Mouse (Mus musculus) myocyte (in vitro differentiated cells): ENCODE results near the gene Pigb. TPM values are rescaled to one million over a fixed set of nuclear protein-coding genes. Genes with fewer than 3 reads are reported as not detected.

ENCODE experiments used
- H3K27me3 ChIP-seq: one replicate; pipeline ENCODE4 v1.6.1; 2011; ENCODE audit not compliant: control insufficient read depth, insufficient read depth, insufficient read length
- H3K36me3 ChIP-seq: one replicate; pipeline ENCODE4 v1.6.1; 2011; ENCODE audit not compliant: control insufficient read depth, insufficient read depth
- H3K4me2 ChIP-seq: one replicate; pipeline ENCODE4 v1.6.1; 2011; ENCODE audit warnings: low read depth, control low read depth
- H3K4me3 ChIP-seq: one replicate; pipeline ENCODE4 v1.5.1; 2011; ENCODE audit warnings: mild to moderate bottlenecking, control low read depth, moderate library complexity
- H3K79me2 ChIP-seq: one replicate; pipeline ENCODE4 v1.6.1; 2011; ENCODE audit not compliant: control insufficient read depth, insufficient read depth
- H3ac ChIP-seq: one replicate; pipeline ENCODE4 v1.6.1; 2011; ENCODE audit not compliant: control insufficient read depth, insufficient read length
- CEBPB ChIP-seq: IDR thresholded peaks from 2 replicates; pipeline ENCODE4 v1.6.1; 2011; ENCODE audit warnings: mild to moderate bottlenecking, moderate library complexity; ENCODE audit not compliant: poor library complexity, insufficient read depth, severe bottlenecking
- E2F4 ChIP-seq: IDR thresholded peaks from one replicate; pipeline ENCODE4 v1.6.1; 2011; ENCODE audit warnings: mild to moderate bottlenecking, control low read depth, moderate library complexity; ENCODE audit not compliant: insufficient read depth
- MAX ChIP-seq: IDR thresholded peaks from one replicate; pipeline ENCODE4 v1.6.1; 2011; ENCODE audit warnings: low read depth, mild to moderate bottlenecking, control low read depth
- MYOD1 ChIP-seq, 3 experiments: IDR thresholded peaks; one replicate each; pipeline ENCODE4 v1.6.1; 2011; ENCODE audit warnings: control low read depth in 2 of 3, low read depth in 2 of 3, mild to moderate bottlenecking in 2 of 3, moderate library complexity in 1 of 3; ENCODE audit not compliant: insufficient read length in 2 of 3, control insufficient read depth in 1 of 3
- MYOG ChIP-seq, 3 experiments: IDR thresholded peaks; one replicate each; pipeline ENCODE4 v1.6.1; 2011; ENCODE audit warnings: control low read depth in 2 of 3, low read depth in 2 of 3, mild to moderate bottlenecking in 2 of 3; ENCODE audit not compliant: insufficient read length in 2 of 3, control insufficient read depth in 1 of 3, insufficient read depth in 1 of 3
- POLR2A ChIP-seq: IDR thresholded peaks from one replicate; pipeline ENCODE4 v1.6.1; 2011; ENCODE audit warnings: low read depth, mild to moderate bottlenecking, control low read depth, moderate library complexity; ENCODE audit not compliant: insufficient read length
- POLR2AphosphoS2 ChIP-seq: IDR thresholded peaks from one replicate; pipeline ENCODE4 v1.6.1; 2011; ENCODE audit warnings: low read depth, control low read depth; ENCODE audit not compliant: insufficient read length
- REST ChIP-seq: IDR thresholded peaks from one replicate; pipeline ENCODE4 v1.6.1; 2011; ENCODE audit warnings: mild to moderate bottlenecking, control low read depth, moderate library complexity; ENCODE audit not compliant: insufficient read depth, insufficient read length
- SRF ChIP-seq: IDR thresholded peaks from one replicate; pipeline ENCODE4 v1.6.1; 2011; ENCODE audit warnings: low read depth; ENCODE audit not compliant: control insufficient read depth, insufficient read length
- TCF12 ChIP-seq: IDR thresholded peaks from one replicate; pipeline ENCODE4 v1.6.1; 2011; ENCODE audit warnings: mild to moderate bottlenecking, control low read depth; ENCODE audit not compliant: poor library complexity, insufficient read depth, severe bottlenecking
- TCF3 ChIP-seq: IDR thresholded peaks from one replicate; pipeline ENCODE4 v1.6.1; 2011; ENCODE audit warnings: low read depth, control low read depth; ENCODE audit not compliant: insufficient read length
- USF1 ChIP-seq: IDR thresholded peaks from one replicate; pipeline ENCODE4 v1.6.1; 2011; ENCODE audit warnings: low read depth, mild to moderate bottlenecking, control low read depth, moderate library complexity
- polyA plus RNA-seq: library from polyadenylated mRNA; unstranded; fragments of >200 nt; fragmentation: generic; extraction: Trizol; gene quantifications from one replicate; pipeline ENCODE4 v1.2.1, GENCODE M21; 2012; ENCODE audit warnings: missing spikeins

The Pigb gene
- polyA plus RNA-seq, 1 experiment = 5.3 TPM

DNA sequence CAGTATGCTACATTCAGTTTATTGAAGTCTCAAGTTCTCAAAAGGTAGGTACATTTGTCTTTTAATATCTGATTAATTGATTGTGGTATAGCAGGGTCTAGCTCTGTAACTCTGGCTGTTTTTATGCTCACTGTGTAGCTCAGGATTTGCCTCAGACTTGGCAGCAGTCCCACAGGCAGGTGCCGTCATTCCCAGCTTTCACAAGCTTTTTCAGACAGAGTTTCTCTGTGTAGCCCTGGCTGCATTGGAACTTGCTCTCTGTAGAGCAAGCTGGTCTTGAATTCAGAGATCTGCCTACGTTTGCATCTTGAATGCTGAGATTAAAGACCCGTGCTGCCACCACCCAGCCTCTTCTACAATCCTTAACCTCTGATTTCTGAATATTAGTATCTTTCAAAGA is 38.0 kb downstream of the Pigb start:
- H3K4me2 ChIP-seq = no peak overlapping the region
- TF ChIP-seq POLR2A (no peak), E2F4 (no peak), MAX (no peak), USF1 (no peak), MYOD1 (IDR thresholded peaks at IDR 0.05; ENCODE audit: control insufficient read depth in 1 of 3, insufficient read length in 2 of 3, low read depth in 2 of 3) (no peak)
- no peaks in the 10 kb centered on the region for H3K27me3 ChIP-seq
- no peak overlapping the region for H3K4me3 ChIP-seq
- no peaks in the 10 kb centered on the region for H3K36me3 ChIP-seq
- no peak overlapping the region for H3ac ChIP-seq
- no peaks in the 10 kb centered on the region for H3K79me2 ChIP-seq

DNA sequence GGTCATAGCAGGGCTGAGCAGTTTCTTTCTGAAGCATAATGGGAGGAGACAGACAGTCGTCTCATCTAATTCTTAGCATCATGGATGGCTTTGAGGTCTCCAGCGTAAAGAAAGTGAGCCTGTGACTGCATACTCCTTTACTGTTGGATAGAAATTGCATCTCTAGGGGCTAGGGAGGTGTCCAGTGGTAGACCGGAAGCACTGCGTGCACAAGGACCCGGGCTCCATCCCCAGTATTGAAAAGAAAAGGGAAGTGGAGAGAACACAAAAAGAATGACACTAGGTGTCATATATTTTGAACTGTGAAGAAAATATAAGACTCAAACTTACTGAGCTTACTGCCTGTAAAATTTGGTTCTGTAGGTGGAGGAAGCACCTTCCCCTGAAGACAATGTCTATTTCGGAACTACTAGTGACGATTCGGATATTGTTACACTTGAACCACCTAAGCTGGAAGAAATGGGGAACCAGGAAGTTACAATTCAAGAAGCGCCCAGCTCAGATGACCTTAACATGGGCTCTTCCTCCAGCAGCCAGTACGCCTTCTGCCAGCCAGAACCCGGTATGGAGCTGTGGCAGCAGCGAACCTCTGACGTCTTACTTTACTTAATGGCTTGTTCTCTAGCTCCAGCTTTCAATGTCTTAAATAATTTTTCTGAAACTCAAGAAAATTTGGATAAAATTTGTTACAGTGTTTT is 38.7 kb downstream of the Pigb start:
- Histone ChIP-seq H3ac (no peak overlapping the region), H3K4me2 (no peak overlapping the region), H3K36me3 (no peaks in the 10 kb centered on the region), H3K79me2 (no peaks in the 10 kb centered on the region), H3K4me3 (no peak overlapping the region), H3K27me3 (no peaks in the 10 kb centered on the region)
- TF ChIP-seq POLR2AphosphoS2 (no peak), TCF3 (no peak), E2F4 (no peak), SRF (no peak), TCF12 (no peak), MYOD1 (IDR thresholded peaks at IDR 0.05; ENCODE audit: control insufficient read depth in 1 of 3, insufficient read length in 2 of 3, low read depth in 2 of 3) (no peak), MYOG (IDR thresholded peaks at IDR 0.05; ENCODE audit: control insufficient read depth in 1 of 3, insufficient read depth in 1 of 3, insufficient read length in 2 of 3, low read depth in 2 of 3) (no peak), USF1 (no peak), REST (no peak), POLR2A (no peak)

DNA sequence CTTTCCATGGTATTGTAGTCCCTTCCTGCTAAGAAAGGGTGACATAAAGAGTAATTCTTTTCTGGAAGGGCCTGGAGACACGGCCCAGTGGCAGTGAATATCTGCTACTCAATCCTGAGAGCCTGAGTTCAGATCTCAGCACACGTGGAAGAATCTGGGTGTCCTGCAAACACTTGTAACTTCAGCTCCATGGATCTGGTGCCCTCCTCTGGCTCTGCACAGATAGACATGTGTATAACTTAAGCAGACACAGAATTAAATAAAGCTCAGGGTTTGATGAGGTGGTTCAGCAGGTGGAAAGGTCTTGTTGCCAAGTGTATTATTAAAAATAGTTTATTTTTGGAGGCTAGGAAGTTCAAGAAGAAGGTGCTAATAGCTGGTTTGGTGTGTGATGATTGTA is 39.7 kb downstream of the Pigb start:
- Histone ChIP-seq H3K4me2 (no peak overlapping the region), H3K36me3 (no peaks in the 10 kb centered on the region), H3K4me3 (no peak overlapping the region), H3K79me2 (no peaks in the 10 kb centered on the region), H3K27me3 (no peaks in the 10 kb centered on the region), H3ac (no peak overlapping the region)
- TF ChIP-seq POLR2AphosphoS2 = no peak
- TF ChIP-seq E2F4 = no peak
- no peak for TF ChIP-seq SRF
- no peak for TF ChIP-seq USF1
- no peak for TF ChIP-seq REST
- no peak for TF ChIP-seq MYOG (IDR thresholded peaks at IDR 0.05; ENCODE audit: control insufficient read depth in 1 of 3, insufficient read depth in 1 of 3, insufficient read length in 2 of 3, low read depth in 2 of 3)
- no peak for TF ChIP-seq CEBPB
- no peak for TF ChIP-seq TCF12
- no peak for TF ChIP-seq POLR2A
- no peak for TF ChIP-seq MAX
- no peak for TF ChIP-seq MYOD1 (IDR thresholded peaks at IDR 0.05; ENCODE audit: control insufficient read depth in 1 of 3, insufficient read length in 2 of 3, low read depth in 2 of 3)
- no peak for TF ChIP-seq TCF3

DNA sequence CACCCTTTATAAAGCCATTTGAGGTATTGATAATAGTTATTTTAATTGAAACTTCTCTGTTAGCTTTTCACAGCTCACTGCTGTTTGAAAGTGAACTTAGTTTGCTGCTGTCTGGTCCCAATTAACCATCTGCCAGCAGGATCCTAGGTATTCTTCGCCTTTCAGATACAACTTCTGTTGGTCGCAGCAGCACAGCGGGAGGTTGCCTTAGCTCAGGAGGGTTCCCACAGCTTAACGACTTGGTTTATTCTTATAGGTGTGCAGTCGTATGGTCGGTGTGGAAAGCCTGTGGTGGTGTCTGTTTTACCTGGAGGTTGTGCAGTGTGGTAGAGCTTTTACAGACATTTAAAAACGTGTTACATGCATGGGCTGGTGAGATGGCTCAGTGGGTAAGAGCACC is 43.4 kb downstream of the Pigb start:
- H3K36me3 ChIP-seq = no peaks in the 10 kb centered on the region
- H3K27me3 ChIP-seq = no peaks in the 10 kb centered on the region
- no peaks in the 10 kb centered on the region for H3K79me2 ChIP-seq
- no peak overlapping the region for H3ac ChIP-seq
- TF ChIP-seq MYOD1 (IDR thresholded peaks at IDR 0.05; ENCODE audit: control insufficient read depth in 1 of 3, insufficient read length in 2 of 3, low read depth in 2 of 3) (no peak), MAX (no peak), REST (no peak), TCF12 (no peak), CEBPB (no peak), POLR2AphosphoS2 (no peak), SRF (no peak), POLR2A (no peak), TCF3 (no peak), MYOG (IDR thresholded peaks at IDR 0.05; ENCODE audit: control insufficient read depth in 1 of 3, insufficient read depth in 1 of 3, insufficient read length in 2 of 3, low read depth in 2 of 3) (no peak), E2F4 (no peak), USF1 (no peak)
- no peak overlapping the region for H3K4me3 ChIP-seq
- H3K4me2 ChIP-seq = no peak overlapping the region

DNA sequence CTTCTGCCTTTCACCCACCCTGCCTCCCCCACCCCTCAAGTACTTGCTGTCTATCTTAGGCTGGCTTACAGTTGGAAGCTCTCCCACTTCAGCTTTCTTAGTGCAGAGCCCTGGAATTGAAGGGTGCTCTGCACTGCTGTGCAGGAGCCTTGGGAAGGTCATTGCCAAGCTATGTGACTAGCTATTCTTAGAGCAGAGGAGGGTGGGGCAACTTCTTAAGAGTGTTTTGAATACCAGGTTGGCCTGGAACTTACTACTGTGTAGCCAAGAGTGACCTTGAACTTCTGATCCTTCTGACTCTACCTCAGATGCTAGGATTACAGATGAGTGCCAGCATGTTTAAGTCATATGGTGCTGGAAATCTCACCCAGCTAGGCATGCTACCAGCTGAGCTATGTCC is 44.0 kb downstream of the Pigb start:
- Histone ChIP-seq H3K79me2 (no peaks in the 10 kb centered on the region), H3K27me3 (no peaks in the 10 kb centered on the region), H3K4me3 (no peak overlapping the region), H3K36me3 (no peaks in the 10 kb centered on the region), H3K4me2 (no peak overlapping the region), H3ac (no peak overlapping the region)
- TF ChIP-seq REST = no peak
- TF ChIP-seq TCF3 = no peak
- no peak for TF ChIP-seq POLR2AphosphoS2
- TF ChIP-seq POLR2A = no peak
- no peak for TF ChIP-seq USF1
- TF ChIP-seq TCF12 = no peak
- no peak for TF ChIP-seq MAX
- no peak for TF ChIP-seq MYOD1 (IDR thresholded peaks at IDR 0.05; ENCODE audit: control insufficient read depth in 1 of 3, insufficient read length in 2 of 3, low read depth in 2 of 3)
- no peak for TF ChIP-seq MYOG (IDR thresholded peaks at IDR 0.05; ENCODE audit: control insufficient read depth in 1 of 3, insufficient read depth in 1 of 3, insufficient read length in 2 of 3, low read depth in 2 of 3)
- no peak for TF ChIP-seq E2F4
- TF ChIP-seq SRF = no peak
- no peak for TF ChIP-seq CEBPB
